Mouse (Mus musculus) C2C12 (cell line): ENCODE measurements at regions not wholly inside any gene's neighbourhood (a gene's known extent, or its start where the extent isn't known, plus 50 kb on each side); places are given as distances from the start of the nearest gene placed in this dataset.
A peak's percentile ranks its signal among the peaks of the same experiment; 100 is the strongest.

Experiments
- H3K27me3 ChIP-seq: one replicate; pipeline ENCODE4 v1.6.1; 2011; ENCODE audit not compliant: control insufficient read depth, insufficient read depth, insufficient read length
- H3K36me3 ChIP-seq: one replicate; pipeline ENCODE4 v1.6.1; 2011; ENCODE audit not compliant: control insufficient read depth, insufficient read depth
- H3K4me3 ChIP-seq: one replicate; pipeline ENCODE4 v1.5.1; 2011; ENCODE audit warnings: mild to moderate bottlenecking, control low read depth; ENCODE audit not compliant: poor library complexity, insufficient read depth, severe bottlenecking
- H3K79me2 ChIP-seq: one replicate; pipeline ENCODE4 v1.6.1; 2011; ENCODE audit not compliant: control insufficient read depth, insufficient read depth
- H3K79me3 ChIP-seq: one replicate; pipeline ENCODE4 v1.6.1; 2011; ENCODE audit warnings: low read depth, control low read depth
- H3ac ChIP-seq: one replicate; pipeline ENCODE3; 2011; ENCODE audit warnings: low read depth; ENCODE audit not compliant: control insufficient read depth, insufficient read length
- CEBPB ChIP-seq: IDR thresholded peaks from one replicate; pipeline ENCODE4 v1.6.1; 2011; ENCODE audit warnings: low read depth, mild to moderate bottlenecking, control low read depth, moderate library complexity
- CTCF ChIP-seq: IDR thresholded peaks from one replicate; pipeline ENCODE4 v1.5.1; 2011; ENCODE audit not compliant: control insufficient read depth, insufficient read depth, insufficient read length
- FOSL1 ChIP-seq: IDR thresholded peaks from one replicate; pipeline ENCODE4 v1.8.0; 2011; ENCODE audit warnings: mild to moderate bottlenecking, low read length; ENCODE audit not compliant: poor library complexity, insufficient read depth, severe bottlenecking
- MAX ChIP-seq: IDR thresholded peaks from one replicate; pipeline ENCODE4 v1.6.1; 2011; ENCODE audit warnings: mild to moderate bottlenecking, control low read depth
- MYOD1 ChIP-seq: IDR thresholded peaks from one replicate; pipeline ENCODE4 v1.6.1; 2011; ENCODE audit warnings: low read depth; ENCODE audit not compliant: control insufficient read depth, insufficient read length
- MYOG ChIP-seq: IDR thresholded peaks from one replicate; pipeline ENCODE4 v1.6.1; 2011; ENCODE audit not compliant: control insufficient read depth, insufficient read length; ENCODE audit errors: extremely low read depth
- USF1 ChIP-seq: IDR thresholded peaks from one replicate; pipeline ENCODE4 v1.6.1; 2011; ENCODE audit warnings: low read depth, mild to moderate bottlenecking, control low read depth, moderate library complexity

DNA sequence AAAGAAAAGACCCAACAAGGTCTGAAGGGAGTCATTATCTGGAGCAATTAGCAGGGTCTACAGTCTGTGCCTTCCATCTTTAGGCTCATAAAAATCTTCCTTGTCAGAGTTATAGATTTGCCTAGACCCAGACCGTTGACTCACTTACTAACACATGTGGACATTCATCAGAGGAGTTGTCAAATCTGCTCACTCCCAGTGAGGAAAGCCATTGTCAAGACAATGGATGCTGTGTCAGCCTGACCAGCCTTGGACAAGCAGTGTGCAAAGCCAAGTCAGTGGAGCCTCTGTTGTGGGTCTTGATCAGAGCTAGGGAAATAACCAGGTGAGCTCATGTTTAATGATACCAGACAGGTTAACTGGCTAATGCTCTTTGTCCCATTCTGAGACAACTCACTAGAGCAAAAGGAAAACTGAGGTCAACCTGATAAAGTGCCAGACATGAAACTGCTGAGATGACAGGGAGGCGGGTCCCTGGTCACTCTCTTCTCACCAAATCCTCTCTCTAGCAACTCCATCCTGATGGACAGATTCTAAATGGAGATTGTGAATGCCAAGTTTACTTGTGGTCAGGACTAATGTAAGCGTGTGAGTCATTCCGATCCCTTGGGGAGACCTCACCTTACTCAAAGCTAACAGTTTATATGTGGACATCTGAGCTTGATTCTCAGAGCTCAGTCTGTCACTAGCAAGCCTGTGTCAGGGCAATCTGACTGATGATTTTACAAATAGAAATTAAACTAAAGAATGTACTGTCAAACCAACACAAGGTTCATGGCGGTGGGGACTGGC lies 320.6 kb upstream of the Gm26657 start:
- no peaks in the 10 kb centered on the region for H3K27me3 ChIP-seq
- peak; percentile 89 for TF ChIP-seq FOSL1
- TF ChIP-seq USF1: no peak
- TF ChIP-seq CTCF: no peak
- peak; percentile 25 for TF ChIP-seq CEBPB
- no peak for TF ChIP-seq MAX
- TF ChIP-seq MYOG: no peak
- TF ChIP-seq MYOD1: peak; percentile 92

DNA sequence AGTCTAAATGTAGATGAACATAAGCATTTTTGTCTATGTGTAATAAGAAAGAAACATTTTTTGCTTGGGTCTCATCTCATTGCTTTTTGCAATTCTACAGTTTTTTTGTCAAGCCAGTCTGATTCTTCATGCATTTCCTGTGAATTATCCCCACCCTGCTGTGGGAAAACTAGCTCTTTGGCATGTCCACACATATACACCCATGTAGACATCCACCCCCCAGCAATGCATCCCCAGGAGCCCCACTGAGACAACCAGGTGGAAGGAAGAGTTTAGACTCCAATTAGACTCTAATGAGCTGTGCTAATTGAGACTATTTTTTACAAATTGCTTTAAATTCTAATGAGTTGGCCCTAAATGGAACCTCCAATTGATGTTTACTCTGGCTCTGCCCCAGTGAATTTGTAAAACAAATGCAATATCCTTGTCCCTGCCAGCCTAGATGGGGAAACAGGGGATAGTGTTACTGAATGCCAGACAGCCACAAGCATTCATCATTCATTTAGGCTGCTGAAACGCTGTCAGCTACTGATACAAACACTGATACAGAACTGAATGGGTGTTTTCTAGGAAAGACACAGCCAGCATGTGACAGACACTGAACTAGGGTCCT lies 328.7 kb upstream of the Gm26657 start:
- Histone ChIP-seq H3K79me2 (no peaks in the 10 kb centered on the region), H3K27me3 (no peaks in the 10 kb centered on the region), H3K36me3 (no peaks in the 10 kb centered on the region), H3ac (no peak overlapping the region), H3K79me3 (no peaks in the 10 kb centered on the region), H3K4me3 (no peak overlapping the region)
- TF ChIP-seq MYOG (no peak), MYOD1 (no peak), CTCF (no peak), USF1 (peak; percentile 56), CEBPB (peak; percentile 18), MAX (no peak), FOSL1 (no peak)

More for the DNA sequence above, 320.6 kb upstream of the Gm26657 start:
- Histone ChIP-seq H3K36me3 (no peaks in the 10 kb centered on the region), H3K79me2 (no peaks in the 10 kb centered on the region), H3K4me3 (no peak overlapping the region), H3K79me3 (no peaks in the 10 kb centered on the region), H3ac (no peak overlapping the region)

- Histone ChIP-seq H3K27me3 (no peaks in the 10 kb centered on the region), H3ac (no peak overlapping the region)
Observed at GRCm38 (mm10) chr4:56393793-56394192, 346.1 kb upstream of the Gm26657 start.

GRCm38 (mm10) chr4:56387051-56387450 lies 352.8 kb upstream of the Gm26657 start:
- Histone ChIP-seq H3K79me2 (no peaks in the 10 kb centered on the region), H3K36me3 (no peaks in the 10 kb centered on the region), H3ac (no peak overlapping the region), H3K79me3 (no peaks in the 10 kb centered on the region), H3K4me3 (no peak overlapping the region), H3K27me3 (no peaks in the 10 kb centered on the region)
- no peak for TF ChIP-seq USF1
- no peak for TF ChIP-seq FOSL1
- TF ChIP-seq MAX: peak; percentile 21
- TF ChIP-seq MYOD1: no peak
- TF ChIP-seq CEBPB: peak; percentile 79

More at GRCm38 (mm10) chr4:56393793-56394192, 346.1 kb upstream of the Gm26657 start:
- Histone ChIP-seq H3K36me3 (no peaks in the 10 kb centered on the region), H3K4me3 (no peak overlapping the region), H3K79me3 (no peaks in the 10 kb centered on the region), H3K79me2 (no peaks in the 10 kb centered on the region)
- no peak for TF ChIP-seq MAX
- TF ChIP-seq FOSL1: peak; percentile 98
- no peak for TF ChIP-seq USF1
- TF ChIP-seq MYOD1: no peak
- peak; percentile 81 for TF ChIP-seq CEBPB
- no peak for TF ChIP-seq CTCF
- no peak for TF ChIP-seq MYOG

DNA sequence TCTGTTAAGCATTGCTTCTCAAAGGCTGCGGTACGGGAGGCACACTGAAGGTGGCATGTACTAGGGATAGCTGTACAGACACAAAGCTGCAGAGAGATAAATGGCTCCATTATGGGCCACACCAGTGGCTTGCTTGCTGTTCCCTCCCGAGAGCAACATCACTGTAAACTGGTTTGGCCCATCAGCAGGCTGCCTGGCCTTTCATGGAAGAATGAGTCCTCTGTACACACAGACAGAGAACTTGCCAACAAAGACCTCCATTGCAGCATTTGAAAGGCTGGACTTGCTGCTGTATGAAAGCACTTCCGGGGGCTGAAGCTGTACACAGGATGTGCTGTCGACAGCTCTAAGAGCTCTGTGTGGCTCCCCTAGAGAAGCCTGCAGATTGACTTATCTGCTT lies 364.1 kb upstream of the Gm26657 start:
- no peaks in the 10 kb centered on the region for H3K36me3 ChIP-seq
- H3K79me2 ChIP-seq: no peaks in the 10 kb centered on the region
- H3K4me3 ChIP-seq: no peak overlapping the region
- H3K79me3 ChIP-seq: no peaks in the 10 kb centered on the region
- no peaks in the 10 kb centered on the region for H3K27me3 ChIP-seq
- TF ChIP-seq USF1 (no peak), MYOG (no peak), MYOD1 (no peak), FOSL1 (no peak), CTCF (no peak), MAX (no peak), CEBPB (no peak)
- no peak overlapping the region for H3ac ChIP-seq

DNA sequence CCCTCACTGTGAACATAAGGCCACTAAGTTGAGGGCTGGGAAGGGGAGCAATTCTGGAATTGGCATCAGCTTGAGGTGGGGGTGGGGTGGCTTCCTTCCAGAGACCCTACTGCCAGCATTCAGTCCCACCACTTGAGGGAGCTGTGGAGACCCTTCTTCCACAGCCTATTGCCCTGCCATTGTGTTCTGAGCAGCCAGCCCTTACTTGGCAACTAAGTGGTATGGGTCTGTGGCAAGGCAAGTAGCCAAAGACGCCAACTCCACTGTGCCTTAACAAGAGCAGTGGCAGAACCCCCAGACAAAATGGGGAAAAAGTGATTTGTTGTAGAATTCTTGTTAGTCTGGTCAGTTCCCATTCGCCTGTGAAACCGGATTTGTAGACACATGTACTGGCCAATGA lies 365.4 kb upstream of the Gm26657 start:
- TF ChIP-seq USF1 (no peak), CTCF (peak; percentile 59)
- no peak overlapping the region for H3K4me3 ChIP-seq
- H3K79me2 ChIP-seq: no peaks in the 10 kb centered on the region
- no peaks in the 10 kb centered on the region for H3K79me3 ChIP-seq
- H3K27me3 ChIP-seq: no peaks in the 10 kb centered on the region
- H3K36me3 ChIP-seq: no peaks in the 10 kb centered on the region
- H3ac ChIP-seq: no peak overlapping the region
